In the genomic region with DNA sequence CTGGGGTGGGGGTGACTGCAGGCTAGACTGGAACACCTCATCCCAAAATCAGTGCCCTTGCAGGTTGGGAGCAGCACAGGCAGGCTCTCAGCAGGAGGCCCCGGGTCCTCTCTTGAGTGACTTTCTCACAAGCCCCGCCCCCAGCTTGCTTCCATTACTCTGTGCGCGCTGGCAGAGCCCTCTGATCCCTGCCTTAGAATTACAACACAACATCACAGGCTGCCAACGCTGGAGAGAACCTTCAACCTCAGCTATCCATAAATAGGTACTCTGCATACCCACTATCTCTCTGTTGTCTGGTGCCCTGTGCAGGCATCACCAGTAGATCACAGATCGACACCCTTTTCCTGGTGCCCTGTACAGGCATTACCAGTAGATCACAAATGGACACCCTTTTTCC, we compare ENCODE assay signal across 19 mouse cellular contexts.
DNase-seq lines count a peak whose midpoint lies in the region; TF ChIP-seq lines count a peak whose summit lies in the region.
"Had no signal": no experiment of that assay in that cellular context is flagged by ENCODE, and none has a peak within 500 bp of the region (broad histone marks: within the 10 kb centered on the region; RNA-seq: fewer than 3 reads in every experiment).

No protein-coding gene starts in this region.

- no peak overlapping the region for H3K27ac ChIP-seq in kidney, adult 2 months (ENCODE audit: insufficient read depth, low read depth, low read length)
- H3K27ac ChIP-seq: embryonic facial prominence, embryonic 13.5 days; forebrain, embryonic 12.5 days; heart, adult 2 months; hindbrain, embryonic 12.5 days; kidney, postnatal 0 days; limb, embryonic 15.5 days; liver, embryonic 15.5 days; macrophage; midbrain, embryonic 15.5 days had no signal

- TF ChIP-seq CTCF in kidney, adult 2 months (conservative IDR thresholded peaks at IDR 0.05; ENCODE audit: insufficient read depth, insufficient read length, low read depth, low read length) = no peak

- H3K27me3 ChIP-seq in kidney, adult 2 months (replicated peaks; ENCODE audit: control insufficient read depth, insufficient read depth, low read length) = no peaks in the 10 kb centered on the region
- H3K27me3 ChIP-seq: forebrain, embryonic 12.5 days; limb, embryonic 15.5 days; liver, embryonic 15.5 days; midbrain, embryonic 15.5 days had no signal

- 47% methylated on average over 6 of the region's 6 CpGs for WGBS in kidney, adult 2 months

- DNase-seq in adrenal gland, adult 2 months = peak; percentile 20
- DNase-seq in adrenal gland, adult 8-10 months = no peak
- peak; percentile 66 for DNase-seq in kidney, adult 2 months
- no peak for DNase-seq in kidney, postnatal 10 days
- DNase-seq in testis, postnatal 10 days (ENCODE audit: low spot score) = peak; percentile 47
- DNase-seq in testis, postnatal 14 days (ENCODE audit: low spot score) = no peak
- no peak for DNase-seq in lung, postnatal 10 days
- DNase-seq: gastrocnemius, postnatal 36 days; heart, adult 2 months; thymus, postnatal 25 days had no signal

- no peak for TF ChIP-seq POLR2A in kidney, adult 2 months (IDR thresholded peaks at IDR 0.05; ENCODE audit: low read depth, low read length)

- no peaks in the 10 kb centered on the region for H3K36me3 ChIP-seq in kidney, adult 2 months (ENCODE audit: control insufficient read depth, insufficient read depth, low read length)
- H3K36me3 ChIP-seq: embryonic facial prominence, embryonic 13.5 days; forebrain, embryonic 12.5 days; hindbrain, embryonic 12.5 days; limb, embryonic 15.5 days; liver, embryonic 15.5 days; midbrain, embryonic 15.5 days had no signal

- H3K4me1 ChIP-seq in kidney, adult 2 months (ENCODE audit: control insufficient read depth, insufficient read depth, low read length) = no peaks in the 10 kb centered on the region
- H3K4me1 ChIP-seq: embryonic facial prominence, embryonic 13.5 days; limb, embryonic 15.5 days; liver, embryonic 15.5 days had no signal

- no peak overlapping the region for H3K4me3 ChIP-seq in kidney, adult 2 months (ENCODE audit: insufficient read depth, low read depth, low read length)
- H3K4me3 ChIP-seq: embryonic facial prominence, embryonic 13.5 days; erythroblast, embryonic 14.5 days; forebrain, embryonic 12.5 days; heart, adult 2 months; hindbrain, embryonic 12.5 days; limb, embryonic 15.5 days; liver, embryonic 15.5 days; midbrain, embryonic 15.5 days had no signal

Comparison
In these comparisons a context has a peak if more than half of its experiments do, and no peak if none do; other contexts are left out.
1. DNase-seq: peak in adrenal gland, adult 2 months (single experiment), kidney, adult 2 months (single experiment) and testis, postnatal 10 days (single experiment); none in adrenal gland, adult 8-10 months (single experiment), kidney, postnatal 10 days (single experiment), testis, postnatal 14 days (single experiment) and lung, postnatal 10 days (single experiment).